Mouse (Mus musculus): ENCODE measurements at regions not wholly inside any gene's neighbourhood (a gene's known extent, or its start where the extent isn't known, plus 50 kb on each side); places are given as distances from the start of the nearest gene placed in this dataset.

- no peak for TF ChIP-seq POLR2A (IDR thresholded peaks at IDR 0.05; ENCODE audit: low read depth, low read length)
- TF ChIP-seq CTCF (IDR thresholded peaks at IDR 0.05; ENCODE audit: borderline replicate concordance, insufficient read depth, low read length), result no peak
- Histone ChIP-seq H3K4me3 (ENCODE audit: insufficient read depth, low read length) (no peak overlapping the region), H3K27ac (ENCODE audit: insufficient read depth, low read length) (no peak overlapping the region), H3K4me1 (ENCODE audit: control insufficient read depth, insufficient read depth, low read length) (no peaks in the 10 kb centered on the region)
Measured at GRCm38 (mm10) chr1:184335952-184336351, 301.9 kb upstream of the 1700056E22Rik start.

- Histone ChIP-seq H3K27ac (ENCODE audit: insufficient read depth, low read length) (no peak overlapping the region), H3K4me3 (ENCODE audit: insufficient read depth, low read length) (no peak overlapping the region), H3K4me1 (ENCODE audit: control insufficient read depth, insufficient read depth, low read length) (no peaks in the 10 kb centered on the region)
- TF ChIP-seq POLR2A (IDR thresholded peaks at IDR 0.05; ENCODE audit: low read depth, low read length) (no peak), CTCF (IDR thresholded peaks at IDR 0.05; ENCODE audit: borderline replicate concordance, insufficient read depth, low read length) (no peak)
Measured at GRCm38 (mm10) chr1:184335281-184335680, 301.2 kb upstream of the 1700056E22Rik start.

- H3K4me3 ChIP-seq (ENCODE audit: insufficient read depth, low read length), result no peak overlapping the region
- no peaks in the 10 kb centered on the region for H3K4me1 ChIP-seq (ENCODE audit: control insufficient read depth, insufficient read depth, low read length)
- TF ChIP-seq CTCF (IDR thresholded peaks at IDR 0.05; ENCODE audit: borderline replicate concordance, insufficient read depth, low read length), result no peak
- TF ChIP-seq POLR2A (IDR thresholded peaks at IDR 0.05; ENCODE audit: low read depth, low read length), result no peak
- H3K27ac ChIP-seq (ENCODE audit: insufficient read depth, low read length), result no peak overlapping the region
Measured at GRCm38 (mm10) chr1:184334818-184335217, 300.7 kb upstream of the 1700056E22Rik start.

- no peak overlapping the region for H3K27ac ChIP-seq (ENCODE audit: insufficient read depth, low read length)
- TF ChIP-seq POLR2A (IDR thresholded peaks at IDR 0.05; ENCODE audit: low read depth, low read length) (no peak), CTCF (IDR thresholded peaks at IDR 0.05; ENCODE audit: borderline replicate concordance, insufficient read depth, low read length) (no peak)
- H3K4me3 ChIP-seq (ENCODE audit: insufficient read depth, low read length), result no peak overlapping the region
- no peaks in the 10 kb centered on the region for H3K4me1 ChIP-seq (ENCODE audit: control insufficient read depth, insufficient read depth, low read length)
Measured at GRCm38 (mm10) chr1:184333086-184333485, 299.0 kb upstream of the 1700056E22Rik start.

GRCm38 (mm10) chr1:184330516-184331350 lies 296.6 kb upstream of the 1700056E22Rik start:
- Histone ChIP-seq H3K27ac (ENCODE audit: insufficient read depth, low read length) (no peak overlapping the region), H3K4me1 (ENCODE audit: control insufficient read depth, insufficient read depth, low read length) (no peaks in the 10 kb centered on the region), H3K4me3 (ENCODE audit: insufficient read depth, low read length) (no peak overlapping the region)
- TF ChIP-seq CTCF (IDR thresholded peaks at IDR 0.05; ENCODE audit: borderline replicate concordance, insufficient read depth, low read length) (no peak), POLR2A (IDR thresholded peaks at IDR 0.05; ENCODE audit: low read depth, low read length) (no peak)

- Histone ChIP-seq H3K27ac (ENCODE audit: insufficient read depth, low read length) (no peak overlapping the region), H3K4me3 (ENCODE audit: insufficient read depth, low read length) (no peak overlapping the region), H3K4me1 (ENCODE audit: control insufficient read depth, insufficient read depth, low read length) (no peaks in the 10 kb centered on the region)
- no peak for TF ChIP-seq POLR2A (IDR thresholded peaks at IDR 0.05; ENCODE audit: low read depth, low read length)
- no peak for TF ChIP-seq CTCF (IDR thresholded peaks at IDR 0.05; ENCODE audit: borderline replicate concordance, insufficient read depth, low read length)
Measured at GRCm38 (mm10) chr1:184326191-184326590, 292.1 kb upstream of the 1700056E22Rik start.

- Histone ChIP-seq H3K4me3 (ENCODE audit: insufficient read depth, low read length) (no peak overlapping the region), H3K27ac (ENCODE audit: insufficient read depth, low read length) (no peak overlapping the region), H3K4me1 (ENCODE audit: control insufficient read depth, insufficient read depth, low read length) (no peaks in the 10 kb centered on the region)
- TF ChIP-seq POLR2A (IDR thresholded peaks at IDR 0.05; ENCODE audit: low read depth, low read length) (no peak), CTCF (IDR thresholded peaks at IDR 0.05; ENCODE audit: borderline replicate concordance, insufficient read depth, low read length) (no peak)
Measured at GRCm38 (mm10) chr1:184324234-184324633, 290.1 kb upstream of the 1700056E22Rik start.

- no peaks in the 10 kb centered on the region for H3K4me1 ChIP-seq (ENCODE audit: control insufficient read depth, insufficient read depth, low read length)
- H3K27ac ChIP-seq (ENCODE audit: insufficient read depth, low read length), result no peak overlapping the region
- TF ChIP-seq POLR2A (IDR thresholded peaks at IDR 0.05; ENCODE audit: low read depth, low read length), result no peak
- TF ChIP-seq CTCF (IDR thresholded peaks at IDR 0.05; ENCODE audit: borderline replicate concordance, insufficient read depth, low read length), result no peak
- H3K4me3 ChIP-seq (ENCODE audit: insufficient read depth, low read length), result no peak overlapping the region
Measured at GRCm38 (mm10) chr1:184320521-184321177, 286.5 kb upstream of the 1700056E22Rik start.

GRCm38 (mm10) chr1:184310185-184310815 lies 276.2 kb upstream of the 1700056E22Rik start:
- H3K4me1 ChIP-seq (ENCODE audit: control insufficient read depth, insufficient read depth, low read length), result no peaks in the 10 kb centered on the region
- TF ChIP-seq CTCF (IDR thresholded peaks at IDR 0.05; ENCODE audit: borderline replicate concordance, insufficient read depth, low read length), result no peak
- TF ChIP-seq POLR2A (IDR thresholded peaks at IDR 0.05; ENCODE audit: low read depth, low read length), result no peak
- H3K4me3 ChIP-seq (ENCODE audit: insufficient read depth, low read length), result no peak overlapping the region
- H3K27ac ChIP-seq (ENCODE audit: insufficient read depth, low read length), result no peak overlapping the region
